Mouse (Mus musculus): Measurements from ENCODE around the gene Svs1.
A peak's percentile ranks its signal among the peaks of the same experiment; 100 is the strongest.

The Svs1 gene

DNA sequence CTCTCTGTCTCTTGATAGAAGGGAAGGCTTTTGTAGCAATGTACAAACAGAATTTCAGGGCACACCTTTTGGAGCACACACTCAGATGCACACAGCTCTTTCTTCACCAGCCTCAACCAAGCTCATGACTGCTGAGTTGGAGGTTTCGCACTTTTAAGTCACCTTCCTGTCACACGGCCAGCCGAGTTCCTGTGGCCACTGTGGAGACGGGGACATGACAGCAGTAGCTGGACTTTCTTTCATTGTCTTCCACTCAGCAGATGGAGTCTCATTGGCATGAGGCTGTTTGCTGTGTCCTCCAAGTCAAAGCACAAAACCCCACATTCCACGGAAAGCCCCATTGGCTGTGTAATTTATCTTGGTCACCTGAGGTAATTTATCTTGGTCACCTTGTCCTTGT, 24.5 kb downstream of the Svs1 start:
- DNase-seq (ENCODE audit: low read depth): no peak

- DNase-seq (ENCODE audit: low read depth): no peak
Measured at GRCm38 (mm10) chr6:49013023-49013422, 26.4 kb downstream of the Svs1 start.

DNA sequence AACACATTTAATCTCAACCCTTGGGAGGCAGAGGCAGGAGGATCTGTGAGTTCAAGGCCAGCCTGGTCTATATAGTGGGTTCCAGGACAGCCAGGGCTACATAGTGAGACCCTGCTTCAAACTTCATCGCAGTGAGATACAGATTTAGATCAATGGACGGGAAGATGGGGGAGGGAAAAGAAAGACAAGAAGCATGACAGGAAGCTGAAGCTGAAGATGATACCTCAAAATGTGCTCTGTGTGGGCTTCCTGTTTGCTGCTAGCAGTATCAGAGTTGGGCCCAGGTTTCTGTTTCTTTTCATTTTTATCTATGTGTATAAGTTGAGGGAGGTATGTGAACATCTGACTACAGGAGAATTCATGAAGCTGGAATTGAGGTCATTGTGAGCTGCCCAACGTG, 26.8 kb downstream of the Svs1 start:
- DNase-seq (ENCODE audit: low read depth): peak; percentile 78

- peak; percentile 64 for DNase-seq (ENCODE audit: low read depth)
Measured at GRCm38 (mm10) chr6:49017150-49017549, 30.5 kb downstream of the Svs1 start.

DNA sequence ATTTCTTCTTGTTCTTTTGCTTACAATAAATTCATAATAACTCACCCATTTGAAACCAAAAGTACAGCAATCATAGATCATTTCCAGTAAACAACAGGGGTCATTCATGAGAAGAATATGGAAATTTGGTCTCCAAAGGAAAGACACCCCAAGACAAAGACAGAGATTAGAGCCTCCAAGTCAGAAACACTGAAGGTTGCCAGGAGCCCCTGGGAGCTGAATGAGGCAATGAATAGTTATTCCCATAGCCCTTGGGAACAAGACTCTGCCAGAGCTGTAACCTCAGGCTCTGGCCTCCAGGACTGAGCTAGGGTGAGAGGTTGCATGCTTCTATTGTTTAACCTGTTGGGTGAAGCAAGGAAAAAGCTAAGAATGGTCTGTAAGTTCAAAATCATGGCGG, 32.7 kb downstream of the Svs1 start:
- no peak for DNase-seq (ENCODE audit: low read depth)

DNA sequence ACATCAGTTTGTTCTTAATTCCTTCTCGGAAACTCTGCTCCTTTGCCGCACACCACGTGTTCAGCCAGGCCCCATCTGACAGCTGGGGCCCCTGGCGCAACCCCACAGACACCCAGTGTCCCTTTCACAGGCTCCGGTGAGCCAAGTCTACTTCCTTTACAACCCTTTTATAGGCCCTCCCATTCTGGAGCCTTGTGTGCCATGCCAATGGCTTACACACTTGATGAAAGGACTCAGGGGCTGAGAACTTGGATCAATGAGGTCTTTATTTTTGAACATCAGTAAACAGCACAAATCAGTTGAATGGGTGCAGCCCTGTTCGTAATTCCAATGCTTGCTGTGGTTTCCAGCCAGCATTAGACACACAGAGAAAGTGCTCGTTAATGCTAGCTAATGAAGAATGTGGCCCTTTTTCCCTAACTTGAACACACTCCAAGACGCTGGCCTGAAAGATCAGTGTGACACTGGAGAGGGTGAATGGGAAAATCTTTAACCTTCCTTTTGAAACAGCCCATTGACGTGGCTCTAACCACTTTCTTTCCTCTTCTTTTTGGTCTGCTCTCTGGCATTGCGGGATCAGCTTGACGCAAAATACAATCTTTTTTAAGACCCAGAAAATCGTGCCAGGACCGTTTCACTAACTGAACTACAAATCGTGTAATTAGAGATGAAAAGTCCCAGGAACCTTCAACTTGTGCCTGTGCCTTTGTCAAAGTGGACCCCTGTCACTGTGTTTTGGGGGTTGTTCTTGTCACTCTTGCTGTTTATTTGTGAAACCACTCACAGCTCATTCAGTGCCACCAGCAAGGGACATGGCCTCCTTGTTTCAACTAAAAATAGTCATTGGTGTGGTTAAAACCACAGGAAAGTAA, 34.7 kb downstream of the Svs1 start:
- peak; percentile 45 for DNase-seq (ENCODE audit: low read depth)

- DNase-seq (ENCODE audit: low read depth): no peak
Measured at GRCm38 (mm10) chr6:49022384-49022783, 35.7 kb downstream of the Svs1 start.

DNA sequence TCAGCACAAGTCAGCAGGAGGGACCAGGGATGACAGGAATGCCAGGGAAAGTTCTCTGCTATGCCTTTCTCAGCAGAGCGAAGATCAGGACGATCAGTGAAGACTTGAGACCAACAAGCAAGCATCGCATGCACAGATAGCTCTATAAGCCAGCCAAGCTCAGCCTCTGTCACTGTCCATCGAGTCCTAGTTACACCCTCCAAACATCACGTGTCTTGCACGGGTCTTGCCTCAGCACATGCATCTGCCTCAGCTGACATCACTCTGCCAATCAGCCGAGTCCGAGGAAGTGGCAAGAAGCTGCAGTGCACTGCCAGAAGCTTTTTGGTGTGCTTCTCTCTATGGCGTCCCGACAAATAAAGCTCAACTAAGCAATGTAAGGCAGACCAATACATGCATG, 36.7 kb downstream of the Svs1 start:
- DNase-seq (ENCODE audit: low read depth): no peak

DNA sequence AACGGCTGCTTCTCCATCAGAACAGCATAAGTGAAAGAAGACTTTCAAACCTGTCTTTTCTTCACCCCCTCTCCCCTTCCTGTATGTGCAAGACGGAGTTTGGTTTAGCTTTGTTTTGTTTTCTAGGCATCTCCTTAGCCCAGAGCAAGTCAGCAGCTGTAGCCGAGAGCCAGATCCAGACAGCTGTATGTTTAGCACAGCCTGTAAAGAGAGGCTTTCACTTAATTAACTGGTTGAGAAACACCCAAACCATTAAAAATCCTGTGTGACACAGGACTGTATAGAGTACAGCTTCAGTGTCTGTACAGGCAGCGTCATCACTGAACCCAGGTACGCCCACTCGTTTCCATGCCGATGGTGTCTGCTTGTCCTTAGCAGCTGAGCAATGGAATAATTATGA, 38.6 kb downstream of the Svs1 start:
- DNase-seq (ENCODE audit: low read depth): no peak

- DNase-seq (ENCODE audit: low read depth): no peak
Measured at GRCm38 (mm10) chr6:49026496-49026895, 39.8 kb downstream of the Svs1 start.

DNA sequence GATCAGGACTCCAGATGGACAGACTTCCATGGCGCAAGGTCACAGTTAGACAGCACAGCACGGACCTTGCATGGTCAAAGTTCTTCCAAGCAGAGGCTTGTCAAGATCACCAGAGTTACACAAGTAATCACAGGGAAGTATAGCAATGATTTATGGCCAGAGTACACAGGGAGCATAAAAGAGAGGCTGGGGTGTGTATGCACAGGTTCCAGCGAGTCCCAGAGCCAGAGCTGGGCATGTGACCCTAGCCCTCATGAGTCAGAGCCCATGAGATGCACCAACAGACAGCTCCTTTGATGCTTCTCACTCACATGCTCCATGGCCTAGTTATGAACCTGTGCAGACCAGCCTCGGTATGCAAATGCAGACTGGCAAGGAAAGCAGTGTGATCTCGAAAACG, 41.4 kb downstream of the Svs1 start:
- DNase-seq (ENCODE audit: low read depth): no peak

GRCm38 (mm10) chr6:49028708-49029107, 42.0 kb downstream of the Svs1 start:
- no peak for DNase-seq (ENCODE audit: low read depth)

- DNase-seq (ENCODE audit: low read depth): no peak
Measured at GRCm38 (mm10) chr6:49031230-49031629, 44.6 kb downstream of the Svs1 start.

- DNase-seq (ENCODE audit: low read depth): no peak
Measured at GRCm38 (mm10) chr6:49032783-49033182, 46.1 kb downstream of the Svs1 start.

DNA sequence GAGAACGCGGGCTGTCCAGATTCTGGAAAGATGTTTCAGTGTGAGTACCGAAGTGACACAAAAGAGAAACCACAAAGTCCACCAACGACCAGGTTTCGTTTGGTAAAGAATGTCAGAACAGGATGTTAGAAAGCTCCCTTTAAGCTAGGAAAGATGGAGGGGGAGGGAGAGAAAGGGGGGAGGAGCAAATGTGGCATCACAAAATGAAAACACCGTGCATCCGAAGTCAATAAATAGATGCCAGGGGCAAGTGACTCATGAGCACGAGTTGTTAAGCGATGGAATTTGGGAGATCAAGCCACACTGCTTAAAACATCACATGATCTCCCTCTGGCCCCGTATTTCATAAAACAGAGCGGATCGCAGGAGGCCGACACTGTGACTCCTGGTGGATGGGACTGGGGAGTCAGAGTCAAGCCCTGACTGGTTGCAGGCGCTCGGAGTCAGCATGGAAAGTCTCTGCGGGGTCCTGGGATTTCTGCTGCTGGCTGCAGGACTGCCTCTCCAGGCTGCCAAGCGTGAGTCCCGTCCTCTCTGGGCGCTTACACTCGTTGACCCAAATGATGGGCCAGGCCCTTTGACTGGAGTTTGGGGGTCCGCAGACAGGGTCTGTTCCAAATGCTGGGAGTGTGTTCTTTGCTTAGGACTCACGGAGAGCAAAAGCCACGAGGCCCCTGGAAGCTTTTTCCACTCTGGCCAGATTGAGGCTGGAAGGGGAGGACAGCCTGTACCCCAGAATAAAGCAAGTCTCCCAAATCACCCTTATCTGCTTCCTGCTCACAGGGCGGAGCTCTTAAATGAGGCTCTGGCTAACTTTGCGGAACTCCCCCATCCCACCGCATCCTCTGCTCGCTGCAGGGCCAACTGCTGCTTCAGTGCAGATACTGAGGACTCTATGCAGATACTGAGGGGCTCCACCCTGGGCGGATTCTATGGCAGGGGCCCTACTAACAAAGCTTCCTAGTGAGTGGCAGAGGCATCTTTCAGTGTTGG, 49.9 kb downstream of the Svs1 start, which contains the start of gene Gpnmb:
Gpnmb (plus strand) TSS at position 272 of the 993 bp plus-strand sequence.
- DNase-seq (ENCODE audit: low read depth): peak; percentile 77

GRCm38 (mm10) chr6:49037268-49037662, 50.6 kb downstream of the Svs1 start:
- DNase-seq (ENCODE audit: low read depth): no peak

- DNase-seq (ENCODE audit: low read depth): peak; percentile 84
Measured at GRCm38 (mm10) chr6:49039470-49040180, 53.0 kb downstream of the Svs1 start.
